Mouse (Mus musculus): ENCODE measurements around the gene Crygc.
"Not testable (repeated sequence)": the region's sequence is repeated elsewhere in the genome, so short reads cannot be mapped to it uniquely, and the experiment has no call there.

Crygc gene

DNA sequence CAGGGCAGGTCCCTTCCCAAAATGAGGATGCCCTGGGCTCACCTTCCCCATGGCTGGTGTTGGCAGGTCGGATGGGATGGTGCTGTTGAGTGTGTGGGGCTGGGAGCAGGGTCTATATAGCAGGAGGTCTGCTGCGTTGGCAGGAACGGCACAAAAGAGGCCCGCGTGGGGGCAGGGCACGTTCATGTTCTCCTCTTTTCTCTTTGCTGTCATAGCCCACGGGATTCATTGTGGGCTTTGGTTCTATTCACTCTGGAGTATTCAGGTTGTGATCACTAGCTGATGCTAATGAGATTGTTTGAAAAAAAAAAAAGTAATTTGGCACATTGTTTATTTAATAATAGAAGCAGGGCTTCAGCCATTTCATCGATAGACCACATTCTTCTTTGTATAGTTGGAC, 10.1 kb downstream of the Crygc start, which contains the start of gene Crygd:
Crygd (minus strand) TSS at position 101 of the 400 bp plus-strand sequence.
- no peak for DNase-seq (ENCODE audit: extremely low spot score, low spot score)

DNA sequence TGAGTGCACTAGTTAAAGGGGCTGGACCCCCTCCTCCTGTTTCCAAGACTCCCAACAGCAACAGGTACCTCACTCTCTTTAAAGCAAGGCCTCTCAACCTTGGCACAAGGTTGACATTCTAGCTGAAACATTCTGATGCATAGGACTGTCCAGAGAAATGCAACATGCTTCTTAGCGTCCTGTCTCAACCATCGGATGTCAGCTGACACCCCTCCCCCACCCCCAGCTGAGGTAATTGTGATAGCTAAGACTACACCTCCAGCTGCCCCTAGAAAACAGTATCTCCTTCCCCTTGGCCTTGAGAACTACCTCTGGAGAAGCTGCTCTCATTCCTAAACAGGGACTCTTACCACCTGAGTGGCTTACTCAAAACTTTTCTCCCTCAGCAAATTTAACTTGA, 21.3 kb downstream of the Crygc start:
- no peak for DNase-seq (ENCODE audit: extremely low spot score, low spot score)

DNA sequence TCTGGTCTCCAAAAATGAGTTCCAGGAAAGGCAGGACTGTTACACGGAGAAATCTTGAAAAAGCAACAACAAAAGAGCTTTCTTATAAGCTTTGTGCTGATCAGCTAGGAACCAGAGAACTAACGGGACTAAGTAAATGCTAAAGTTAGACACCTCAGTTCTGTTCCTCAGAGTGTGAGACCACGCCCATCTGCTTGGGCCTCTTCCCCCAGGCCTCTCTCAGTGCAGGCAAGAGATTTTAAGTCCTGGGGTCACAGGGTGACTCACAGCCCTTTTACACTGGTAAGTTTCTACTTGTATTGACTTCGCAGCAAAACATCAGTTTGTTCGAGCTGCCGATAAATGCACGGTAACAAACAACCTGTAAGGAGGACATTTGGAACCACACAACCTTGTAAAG, 21.8 kb downstream of the Crygc start:
- DNase-seq (ENCODE audit: extremely low spot score, low spot score) = no peak

DNA sequence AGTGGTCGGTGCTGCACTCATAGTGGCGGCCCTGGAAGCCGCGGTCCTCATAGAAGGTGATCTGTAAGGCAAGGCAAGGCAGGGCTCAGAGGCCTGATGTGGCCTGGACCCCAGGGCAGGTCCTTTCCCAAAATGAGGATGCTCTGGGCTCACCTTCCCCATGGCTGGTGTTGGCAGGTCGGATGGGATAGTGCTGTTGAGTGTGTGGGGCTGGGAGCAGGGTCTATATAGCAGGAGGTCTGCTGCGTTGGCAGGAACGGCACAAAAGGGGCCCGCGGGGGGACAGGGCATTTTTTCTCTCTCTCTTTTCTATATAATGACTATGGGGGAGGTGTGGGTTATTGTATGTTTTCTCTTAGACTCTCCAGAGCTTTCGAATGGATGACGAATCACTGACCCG, 22.5 kb downstream of the Crygc start, which contains the start of gene Cryge:
Cryge (minus strand) TSS at position 198 of the 400 bp plus-strand sequence.
- DNase-seq (ENCODE audit: extremely low spot score, low spot score) = not testable (repeated sequence)

DNA sequence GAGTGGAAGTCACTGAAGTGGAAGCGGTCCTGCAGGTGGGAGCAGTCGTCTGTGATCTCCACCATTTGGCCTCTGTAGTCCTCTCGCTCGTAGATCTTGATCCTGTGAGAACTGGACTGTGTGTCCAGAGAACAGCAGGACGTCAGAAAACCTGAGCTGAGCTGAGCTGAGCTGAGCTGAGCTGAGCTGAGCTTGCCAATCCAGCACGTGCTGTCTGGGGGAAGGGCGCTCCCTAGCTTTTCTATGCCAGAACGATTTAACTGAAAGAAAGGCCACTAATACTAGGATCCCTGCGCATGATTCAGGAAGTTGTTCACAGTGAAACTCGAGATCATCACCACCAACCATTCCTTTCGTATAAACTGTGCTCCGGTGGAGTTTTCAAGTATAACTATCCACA, 24.7 kb downstream of the Crygc start:
- no peak for DNase-seq (ENCODE audit: extremely low spot score, low spot score)

DNA sequence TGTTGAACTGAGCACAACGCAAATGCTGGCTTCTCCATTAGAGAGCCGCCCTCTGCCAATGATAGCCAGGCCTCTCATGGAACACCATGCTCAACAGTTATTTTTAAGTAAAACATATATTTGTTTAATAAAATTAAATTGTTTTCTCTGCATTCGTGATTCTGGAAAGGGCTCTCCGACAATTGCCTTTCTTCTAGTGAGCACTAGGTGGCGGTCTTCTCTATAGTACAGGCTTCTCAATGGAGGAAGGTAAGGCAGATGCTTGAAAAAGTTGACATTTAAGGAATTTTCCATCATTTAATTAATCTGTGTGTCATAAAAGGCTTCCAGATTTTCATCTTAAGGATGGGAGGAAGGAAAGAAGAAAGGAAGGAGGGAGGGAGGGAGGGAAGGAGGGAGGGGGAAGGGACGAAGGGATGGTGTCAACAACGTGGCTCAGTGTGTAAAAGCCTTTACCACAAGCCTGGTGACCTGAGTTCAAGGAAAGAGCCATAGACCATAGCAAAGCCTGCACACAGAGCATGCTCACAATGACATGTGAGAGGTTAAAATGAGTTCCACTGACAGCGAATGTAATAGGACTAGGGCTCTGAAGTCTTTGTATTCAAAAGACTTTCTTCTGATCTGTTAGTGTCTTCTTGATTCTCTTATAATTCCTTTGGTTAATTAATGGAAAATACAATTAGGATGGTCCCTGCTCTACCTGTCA, 26.9 kb downstream of the Crygc start:
- no peak for DNase-seq (ENCODE audit: extremely low spot score, low spot score)

DNA sequence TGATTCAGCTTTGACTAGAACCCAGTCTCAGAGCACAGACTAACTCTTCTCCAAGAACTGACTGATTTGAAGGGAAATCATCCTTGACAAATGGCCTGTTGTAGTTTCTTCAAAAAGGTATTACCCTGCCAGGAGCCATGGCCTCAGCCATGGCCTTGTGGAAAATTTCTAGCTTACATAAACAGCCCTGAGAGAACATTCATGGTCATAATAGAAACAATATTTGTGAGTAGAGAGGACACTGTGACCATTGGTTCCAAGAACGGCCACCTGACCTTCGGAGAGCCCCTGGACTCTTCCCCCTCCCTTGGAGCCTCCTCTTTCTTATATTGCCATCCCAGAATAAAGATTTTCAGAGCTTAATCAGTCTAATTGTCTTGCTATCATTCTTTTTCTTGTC, 30.1 kb downstream of the Crygc start:
- DNase-seq (ENCODE audit: extremely low spot score, low spot score) = no peak

DNA sequence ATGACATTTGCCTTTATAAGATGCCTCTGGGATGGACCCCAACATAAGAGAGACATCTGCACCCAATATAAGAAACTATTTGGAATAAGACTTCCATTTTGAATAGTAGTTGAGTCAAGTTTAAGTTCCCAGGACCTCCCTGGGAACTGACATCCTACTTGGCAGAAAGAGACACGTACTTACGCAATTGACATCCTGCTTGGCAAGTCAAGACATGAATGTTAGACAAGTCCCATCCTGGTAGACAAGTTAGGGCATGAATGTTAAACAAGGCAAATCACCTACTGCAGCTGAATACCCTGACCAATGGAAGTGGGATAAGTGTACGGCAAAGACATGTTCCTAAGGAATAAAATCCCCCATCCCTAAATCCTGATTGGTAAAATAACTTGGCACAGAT, 31.7 kb downstream of the Crygc start:
- DNase-seq (ENCODE audit: extremely low spot score, low spot score) = no peak

DNA sequence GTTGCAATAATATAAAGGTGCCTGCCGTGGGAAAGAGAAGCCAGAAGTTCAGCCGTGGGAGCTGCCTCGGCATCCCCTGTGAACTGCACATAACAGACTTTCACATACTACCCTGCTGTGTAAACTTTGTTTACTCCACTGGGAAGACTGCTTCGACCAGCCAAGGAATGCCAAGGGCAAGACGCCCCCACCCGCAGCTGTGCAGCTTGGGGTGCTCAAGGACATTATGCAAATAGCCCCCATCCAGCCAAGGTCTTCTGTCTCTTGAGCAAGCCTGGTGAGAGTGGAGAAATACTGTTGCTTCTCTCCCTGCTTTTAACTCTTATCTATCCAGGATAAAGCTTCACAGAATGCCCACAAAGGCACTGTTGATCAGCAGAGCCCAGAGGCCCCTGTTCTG, 32.7 kb downstream of the Crygc start:
- DNase-seq (ENCODE audit: extremely low spot score, low spot score) = no peak

DNA sequence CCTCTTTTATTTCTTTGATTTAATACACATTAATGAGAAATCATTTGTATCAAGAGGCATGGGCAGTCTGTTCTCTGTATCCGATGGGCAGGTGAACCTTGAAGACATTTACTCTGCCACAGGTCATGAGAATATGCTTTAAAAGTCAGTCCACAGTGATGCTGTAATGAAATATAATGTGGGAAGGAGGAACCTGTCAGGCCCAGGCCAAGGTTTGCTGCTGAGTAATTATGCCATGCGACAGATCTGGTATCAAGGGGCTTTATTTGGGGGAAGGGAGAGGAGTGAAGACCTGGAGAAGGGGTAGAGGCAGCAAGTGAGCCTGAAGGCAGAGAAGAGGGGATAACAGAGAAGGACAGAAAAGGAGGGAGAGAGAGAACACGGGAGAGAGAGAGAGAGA, 33.8 kb downstream of the Crygc start:
- DNase-seq (ENCODE audit: extremely low spot score, low spot score) = no peak

DNA sequence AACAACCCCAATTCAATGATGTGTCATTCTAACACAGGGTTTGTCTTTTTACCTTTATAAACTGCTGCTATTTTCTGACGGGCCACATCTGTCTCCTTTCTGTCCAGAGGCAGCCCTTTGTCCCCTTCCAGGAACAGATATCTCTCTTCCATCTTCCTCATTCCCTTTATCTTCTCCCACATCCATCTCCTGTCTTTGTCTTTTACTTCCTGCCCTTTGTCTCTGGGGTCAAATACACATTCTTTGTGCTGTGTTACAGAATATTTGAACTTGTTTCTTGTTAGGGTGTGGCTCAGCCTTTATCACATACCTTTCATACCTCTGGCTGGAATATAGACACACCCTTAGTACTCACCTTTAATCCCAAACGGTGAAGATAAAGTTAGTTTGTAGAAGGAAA, 35.9 kb downstream of the Crygc start:
- no peak for DNase-seq (ENCODE audit: extremely low spot score, low spot score)

DNA sequence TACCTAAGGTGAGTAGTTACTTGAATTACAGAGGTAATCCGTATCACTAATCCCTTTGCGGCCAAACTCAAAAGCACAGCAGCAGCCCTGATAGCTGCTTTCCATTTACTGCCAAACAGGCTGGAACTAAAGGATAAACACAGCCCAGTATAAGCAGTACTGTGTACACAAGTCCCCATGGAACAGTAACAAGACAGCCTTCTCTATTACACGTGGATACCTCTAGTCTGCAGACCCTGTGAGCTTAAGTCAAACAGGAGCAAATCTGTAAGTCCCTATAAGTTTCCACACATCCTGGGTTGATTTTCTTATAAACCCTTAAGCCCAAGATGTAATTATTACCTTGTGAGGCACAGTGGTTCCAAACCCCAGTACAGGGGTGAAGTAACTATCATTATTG, 38.0 kb downstream of the Crygc start:
- no peak for DNase-seq (ENCODE audit: extremely low spot score, low spot score)

DNA sequence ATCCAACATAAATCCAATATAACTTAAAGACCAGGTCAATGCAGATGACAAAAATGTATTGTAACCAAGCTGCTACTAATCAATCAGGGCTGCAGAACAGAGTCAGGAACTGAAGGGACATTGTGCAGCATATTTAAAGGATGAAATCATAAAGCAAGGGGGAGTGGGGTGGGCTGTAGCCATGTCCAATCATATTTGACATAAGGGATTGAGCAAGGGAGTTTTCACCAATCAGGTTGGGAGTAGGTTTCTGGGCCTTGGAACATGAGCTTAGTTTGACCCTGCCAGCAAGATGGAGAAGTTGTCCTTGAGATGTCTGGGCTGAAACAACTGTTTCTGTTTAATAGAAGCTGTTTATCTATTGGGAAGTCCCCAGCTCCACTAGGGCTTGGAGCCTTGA, 40.8 kb downstream of the Crygc start, which contains the start of gene Akr1cl:
Akr1cl (minus strand) TSS at position 119 of the 400 bp plus-strand sequence.
- DNase-seq (ENCODE audit: extremely low spot score, low spot score) = no peak

DNA sequence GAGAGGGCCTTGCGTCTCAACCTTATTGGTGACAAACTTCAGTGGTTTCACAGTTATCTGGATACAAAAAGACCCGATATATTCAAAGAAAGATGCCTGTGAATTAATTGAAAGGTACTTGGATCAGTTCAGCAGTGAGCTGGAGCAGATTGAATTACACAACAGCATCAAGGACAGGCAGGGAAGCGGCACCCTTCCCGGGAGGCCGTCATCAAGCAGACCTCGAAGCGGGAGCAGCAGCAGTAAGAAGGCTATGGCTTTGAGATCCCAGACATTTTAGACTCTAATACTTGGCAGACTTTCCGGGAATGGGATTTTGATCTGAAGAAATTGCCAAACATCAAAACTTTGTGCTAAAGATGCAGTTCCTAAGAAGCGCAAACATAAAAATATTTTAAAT, 45.3 kb downstream of the Crygc start:
- no peak for DNase-seq (ENCODE audit: extremely low spot score, low spot score)

Measured in neural tube, embryonic 10.5 days (tissue).